Mouse (Mus musculus): Measurements from ENCODE around the gene D5Ertd579e. TPM values are rescaled to one million over a fixed set of nuclear protein-coding genes. Genes with fewer than 3 reads are reported as not detected.

The D5Ertd579e gene
- total RNA-seq, 2 experiments from 2014 or later = 100 to 106 TPM

DNA sequence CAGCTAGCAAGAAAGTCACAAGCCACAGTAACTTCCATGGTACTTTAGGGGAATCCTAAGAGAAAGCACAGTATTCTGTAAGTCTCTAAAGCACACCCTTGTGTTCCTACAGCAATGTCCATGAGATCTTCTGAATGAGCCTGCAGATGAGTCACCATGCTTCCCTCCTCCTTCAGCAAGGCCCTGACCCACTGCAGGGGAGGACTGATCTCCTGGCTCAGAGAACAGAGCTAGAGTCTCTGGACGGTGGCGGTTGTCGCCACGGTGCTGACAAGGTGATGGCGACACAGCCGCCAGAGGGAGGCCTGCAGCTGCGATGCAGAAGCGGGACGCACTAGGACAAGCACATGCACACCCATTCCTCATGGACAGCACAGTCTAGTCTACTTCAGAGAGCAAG is 93.8 kb downstream of the D5Ertd579e start:
- DNase-seq = no peak

DNA sequence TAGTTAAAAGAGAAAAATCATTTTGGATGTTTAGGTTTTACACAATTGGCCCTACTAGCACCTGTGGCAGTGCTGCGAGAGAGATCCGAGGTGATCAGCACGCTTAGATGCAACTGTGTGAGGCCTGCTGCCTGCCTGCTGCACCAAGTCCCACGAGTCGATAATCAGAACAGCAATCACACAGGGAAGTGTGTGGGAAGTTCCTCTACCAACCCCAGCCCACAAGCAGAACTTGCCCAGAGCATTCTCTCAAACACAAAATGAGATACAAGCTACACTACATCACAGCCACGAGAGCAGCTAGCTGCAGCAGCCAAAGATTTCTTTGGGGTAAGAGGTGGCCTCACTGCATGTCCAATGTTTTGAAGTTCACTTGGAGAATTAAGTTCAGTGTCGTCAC is 94.3 kb downstream of the D5Ertd579e start:
- peak in 1 of 2 experiments; percentile 30 for DNase-seq

DNA sequence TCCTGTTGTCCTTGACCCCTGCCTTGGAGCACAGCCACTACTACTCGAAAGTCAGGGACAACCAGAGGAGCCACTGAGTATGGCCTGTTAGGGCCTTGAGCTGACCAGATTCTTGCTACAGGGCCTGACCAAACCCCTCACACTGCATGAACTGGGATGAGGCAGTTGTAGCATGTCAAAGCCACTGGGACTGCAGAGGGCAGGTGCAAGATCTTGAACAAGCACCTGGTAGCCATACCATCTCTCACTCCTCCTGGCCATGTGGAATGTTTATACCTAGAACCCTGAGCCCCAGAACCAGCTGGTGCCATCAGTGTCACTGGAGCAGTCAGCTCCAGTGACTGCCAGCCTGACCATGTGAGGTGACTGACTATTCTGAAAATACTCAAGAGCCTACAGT is 96.9 kb downstream of the D5Ertd579e start:
- DNase-seq = no peak

DNA sequence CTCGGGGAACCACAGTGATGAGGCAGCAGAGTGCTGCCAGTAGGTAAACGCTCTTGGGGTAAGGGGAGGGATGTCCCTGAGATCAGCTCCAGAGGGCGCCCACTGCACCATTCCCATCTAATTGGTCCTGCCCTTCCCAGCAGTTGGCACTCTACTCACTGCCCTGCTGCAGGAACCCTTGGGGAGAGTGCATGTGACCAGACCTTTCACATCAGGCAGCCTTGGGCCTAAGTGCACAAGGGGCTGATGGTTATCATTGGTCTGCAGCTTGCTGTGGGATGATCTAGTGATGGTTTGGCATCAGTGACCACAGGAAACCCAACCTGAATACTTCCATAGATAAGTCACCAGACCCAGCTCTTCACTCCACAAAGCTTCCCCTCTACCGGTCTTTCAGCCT is 98.2 kb downstream of the D5Ertd579e start:
- DNase-seq = no peak

DNA sequence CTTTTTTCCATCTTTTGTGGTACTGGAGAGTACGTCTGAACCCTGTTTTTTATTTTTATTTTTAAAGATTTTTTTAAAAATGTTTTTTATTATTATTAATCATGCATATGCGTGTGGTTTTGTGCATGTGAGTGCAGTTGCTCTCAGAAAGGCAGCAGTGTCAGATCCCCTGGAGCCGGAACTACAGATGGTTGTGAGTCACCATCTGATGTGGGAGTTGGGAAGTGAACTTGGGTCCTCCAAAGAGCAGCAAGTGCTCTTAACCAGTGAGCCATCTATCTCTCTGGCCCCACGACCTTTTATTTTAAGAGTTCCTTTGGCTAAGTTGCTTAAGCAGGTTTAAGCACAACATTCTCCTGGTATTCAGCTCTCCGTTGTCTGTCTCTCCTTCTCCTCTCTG is 99.6 kb downstream of the D5Ertd579e start:
- no peak for DNase-seq

DNA sequence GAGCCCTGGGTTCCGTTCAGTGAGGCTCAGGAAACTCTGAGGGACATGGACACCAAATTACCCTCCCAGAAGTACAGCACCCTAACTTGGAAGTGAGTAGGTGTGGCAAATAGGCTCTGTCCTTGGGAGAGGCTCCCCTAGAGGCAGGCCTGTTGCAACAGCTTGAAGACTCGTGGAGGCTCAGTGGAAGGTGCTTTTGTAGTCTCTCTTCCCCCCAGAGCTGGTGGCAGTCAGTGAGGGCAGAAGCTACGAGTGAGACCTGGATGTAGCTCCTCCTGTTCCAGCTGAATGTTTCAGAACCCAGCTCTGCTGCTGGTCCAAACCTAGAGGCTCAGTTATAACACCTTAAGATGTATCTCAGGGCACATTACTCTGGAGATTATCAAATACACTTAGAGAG is 100.7 kb downstream of the D5Ertd579e start:
- no peak for DNase-seq

DNA sequence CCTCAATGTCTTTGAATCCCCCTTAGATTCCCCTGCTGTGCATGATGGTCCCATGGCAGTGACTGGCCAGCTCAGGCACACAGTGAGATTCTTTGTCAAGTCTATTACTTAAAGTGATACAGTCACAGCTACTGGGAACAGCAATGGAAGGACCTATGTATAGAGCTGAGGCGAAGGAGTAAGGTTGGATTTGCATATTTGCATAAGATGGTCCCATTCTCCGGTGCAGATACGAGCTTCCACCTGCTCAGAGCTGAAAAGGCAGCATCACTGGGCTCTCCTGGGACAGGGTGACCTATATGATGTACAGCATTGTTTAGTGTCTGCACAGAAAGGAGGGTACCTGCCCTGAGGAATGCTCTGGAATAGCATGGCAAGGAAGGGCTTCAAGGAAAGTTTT is 101.5 kb downstream of the D5Ertd579e start:
- no peak for DNase-seq

DNA sequence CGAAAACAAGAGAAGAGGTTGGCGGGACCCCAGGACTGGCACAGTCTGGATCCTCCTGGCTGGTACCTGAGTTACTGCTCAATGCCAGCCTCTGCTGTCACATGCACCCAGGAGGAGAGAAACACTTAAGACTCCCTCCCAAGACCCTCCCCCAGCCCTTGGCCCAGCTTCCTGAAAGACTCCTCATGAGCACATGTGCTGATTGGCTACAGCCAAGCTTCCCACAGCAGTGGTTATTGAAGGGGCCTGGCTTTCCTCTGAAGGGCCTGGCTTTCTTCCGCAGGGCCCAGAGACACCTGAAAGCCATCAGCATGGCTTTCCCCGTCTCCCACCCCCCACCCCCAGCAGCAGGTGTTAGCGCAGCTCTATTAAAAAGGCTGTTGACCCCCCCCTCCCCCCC is 102.6 kb downstream of the D5Ertd579e start, which contains the start of gene Tbc1d14:
Gene Tbc1d14, minus strand, starts transcription at position 101 of the 400 bp plus-strand sequence.
- no peak for DNase-seq

DNA sequence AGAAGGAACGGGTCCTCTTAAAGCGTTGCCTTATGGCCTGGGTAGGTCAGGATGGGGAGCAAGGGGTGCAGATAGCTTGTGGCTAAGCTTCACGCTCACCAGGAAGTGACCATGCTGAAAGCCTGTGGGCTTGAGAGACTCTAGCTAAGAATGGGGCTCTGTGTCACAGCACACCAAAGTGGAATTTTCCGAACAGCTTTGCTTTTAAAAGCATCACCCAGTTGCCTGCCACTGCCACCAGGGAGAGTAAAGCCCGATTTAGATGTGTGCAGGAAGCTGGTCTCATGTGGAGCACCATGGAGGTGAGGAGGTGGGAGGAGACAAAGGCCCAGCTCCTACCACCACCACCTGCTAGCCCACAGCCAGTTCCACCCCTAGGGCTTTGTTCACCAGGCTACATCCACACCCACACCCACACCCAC is 105.3 kb downstream of the D5Ertd579e start:
- DNase-seq = no peak

DNA sequence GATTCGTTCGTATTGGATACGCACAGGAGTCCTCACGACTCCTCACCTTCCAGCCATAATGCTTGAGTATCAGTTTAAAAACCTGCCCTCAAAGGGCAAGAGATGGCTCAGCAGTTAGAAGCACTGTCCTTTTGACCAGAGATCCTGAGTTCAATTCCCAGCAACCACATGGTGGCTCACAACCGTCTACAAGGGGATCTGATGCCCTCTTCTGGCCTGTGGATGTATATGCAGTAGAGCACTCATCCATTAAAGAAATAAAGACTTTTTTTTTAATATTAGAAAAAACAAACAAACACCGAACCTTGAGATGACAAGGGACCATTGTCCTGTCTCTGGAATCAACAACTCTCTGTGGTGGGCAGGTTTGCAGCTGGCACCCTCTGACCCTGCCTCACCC is 111.5 kb downstream of the D5Ertd579e start:
- DNase-seq = no peak

DNA sequence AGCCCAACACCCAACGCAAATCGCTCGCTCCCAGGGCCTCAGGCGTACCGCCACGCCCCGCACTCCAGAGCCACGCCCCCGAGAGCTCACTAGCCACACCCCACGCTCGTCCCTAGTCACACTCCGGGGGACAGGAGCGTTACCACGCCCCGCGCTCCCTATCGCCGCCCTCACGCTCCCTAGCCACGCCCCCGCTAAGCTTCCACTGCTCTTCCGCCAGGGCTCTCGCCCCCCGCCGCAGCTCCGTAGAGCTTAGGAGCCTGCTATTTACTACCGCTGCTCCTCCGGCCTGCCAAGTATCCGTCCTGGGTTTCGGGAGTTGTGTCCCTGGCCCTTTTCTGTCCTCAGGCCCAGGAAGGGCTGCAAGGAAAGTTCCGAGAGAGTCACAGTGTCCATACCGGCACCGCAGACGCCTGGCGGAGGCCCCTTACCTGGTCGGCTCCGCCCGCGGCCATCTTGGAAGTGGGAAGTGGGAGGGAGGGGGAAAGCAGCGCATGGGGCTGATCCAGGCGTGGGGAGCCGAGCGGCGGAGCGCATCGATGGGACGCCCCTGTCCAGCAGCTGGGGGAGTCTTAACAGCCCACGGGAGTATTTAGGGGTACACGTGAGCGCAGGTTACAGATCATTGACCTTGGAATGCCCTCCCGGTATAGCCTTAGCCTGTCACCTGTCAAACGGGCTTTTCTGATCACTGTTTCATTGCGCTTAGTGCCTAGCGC is 113.7 kb downstream of the D5Ertd579e start:
- DNase-seq = peak; percentile 98 to 99

DNA sequence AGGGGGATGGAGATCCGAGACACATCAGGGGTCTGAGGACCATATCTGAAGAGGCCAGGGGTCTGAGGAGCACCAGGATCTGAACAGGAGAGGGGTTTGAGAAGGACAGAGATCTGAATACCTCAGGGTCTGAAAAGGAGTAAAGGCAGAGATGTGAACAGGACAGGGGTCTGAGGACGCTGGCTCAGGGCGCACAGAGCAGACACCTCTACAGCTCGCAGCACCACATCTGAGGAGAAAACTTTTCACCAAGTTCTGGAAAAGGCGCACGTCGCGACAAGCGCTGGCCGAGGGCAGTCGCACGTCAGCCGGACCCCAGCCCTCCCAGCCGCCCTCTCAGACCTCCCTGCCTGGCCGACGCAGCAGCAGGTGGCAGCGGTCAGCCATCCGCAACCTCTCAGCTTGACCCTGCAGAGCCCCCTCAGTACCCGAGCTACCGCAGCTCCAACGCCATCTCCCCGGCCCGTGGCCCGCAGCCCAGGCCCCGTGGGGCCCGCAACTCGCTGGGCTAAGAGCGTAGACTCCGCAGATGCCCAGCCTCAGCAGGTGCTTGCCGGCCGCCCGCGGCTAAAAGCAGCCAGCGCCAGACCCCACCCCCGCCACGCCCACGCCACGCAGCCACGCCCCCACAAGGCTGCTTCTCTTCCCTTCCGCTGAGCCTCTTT is 114.4 kb downstream of the D5Ertd579e start:
- DNase-seq = no peak

DNA sequence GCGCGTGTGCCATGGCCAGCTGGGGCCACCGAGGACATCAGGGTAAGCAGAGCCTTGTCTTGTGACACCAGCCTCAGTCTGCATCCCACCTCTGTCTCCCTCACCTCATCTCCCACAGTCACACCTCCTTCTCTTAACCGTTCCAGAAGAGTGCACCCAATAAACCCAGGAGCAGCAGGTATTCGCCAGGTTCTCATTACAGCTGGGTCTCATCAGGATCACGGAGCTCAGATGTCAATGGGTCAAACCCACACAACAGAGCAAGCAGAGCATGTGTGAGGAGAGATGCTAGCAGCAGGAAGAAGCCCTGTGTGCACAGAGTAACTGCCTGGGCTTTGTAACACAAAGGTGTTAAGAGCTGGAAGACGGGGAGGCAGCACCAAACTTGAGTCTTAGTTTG is 115.9 kb downstream of the D5Ertd579e start:
- no peak for DNase-seq

DNA sequence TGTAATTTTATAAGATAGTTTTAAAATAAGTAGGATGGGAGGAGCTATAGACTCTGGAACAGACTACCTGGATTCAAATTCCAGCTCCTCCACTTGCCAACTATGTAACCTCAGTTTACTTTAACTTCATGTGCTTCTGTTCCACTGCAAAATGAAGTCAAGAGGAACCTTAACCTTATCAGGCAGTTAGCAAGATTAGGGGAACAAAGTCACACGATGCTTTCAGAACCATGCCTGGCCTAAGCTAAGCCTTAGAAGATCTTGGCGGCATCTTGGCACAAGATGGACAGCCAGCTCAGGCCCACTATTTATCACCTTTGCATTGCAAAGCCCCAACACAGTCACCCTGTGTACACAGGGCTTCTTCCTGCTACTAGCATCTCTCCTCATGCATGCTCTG is 116.8 kb downstream of the D5Ertd579e start:
- no peak for DNase-seq

DNA sequence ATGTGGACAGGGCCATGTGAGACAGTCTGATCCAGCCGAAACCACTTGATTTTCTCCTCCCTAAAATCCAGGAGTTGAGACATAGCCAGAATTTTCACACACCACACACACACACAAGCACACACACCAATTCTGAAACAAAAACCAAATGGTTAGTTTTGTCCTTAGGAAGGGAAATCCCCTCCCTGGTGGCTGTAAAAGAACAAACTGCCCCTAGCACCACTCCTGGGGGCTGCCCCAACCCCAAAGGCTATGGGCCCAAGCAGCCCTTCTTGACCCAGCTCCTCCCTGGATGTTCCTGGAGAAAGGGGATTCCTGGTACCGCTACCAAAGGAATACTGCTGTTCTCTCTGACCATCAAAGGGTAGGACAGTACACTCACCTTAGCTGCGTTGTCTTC is 119.4 kb downstream of the D5Ertd579e start:
- DNase-seq = no peak

DNA sequence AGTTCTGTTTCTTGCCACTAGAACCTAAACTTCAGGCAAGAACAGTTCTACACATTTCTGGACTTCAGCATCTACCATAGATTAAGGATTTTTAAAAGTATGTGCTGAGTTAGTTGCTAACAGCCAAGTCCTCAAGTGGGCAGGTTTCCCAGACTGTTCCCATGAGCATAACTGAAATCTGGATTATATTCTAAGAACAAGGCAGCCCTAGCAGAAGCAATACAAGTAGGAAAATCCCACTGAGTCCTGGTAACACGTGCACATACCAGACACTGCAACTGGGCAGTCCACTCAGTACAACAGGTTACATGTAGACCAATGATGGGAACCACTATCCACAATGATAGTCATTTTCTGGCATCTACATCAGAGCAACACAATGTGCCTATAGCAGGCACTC is 120.1 kb downstream of the D5Ertd579e start:
- no peak for DNase-seq

DNA sequence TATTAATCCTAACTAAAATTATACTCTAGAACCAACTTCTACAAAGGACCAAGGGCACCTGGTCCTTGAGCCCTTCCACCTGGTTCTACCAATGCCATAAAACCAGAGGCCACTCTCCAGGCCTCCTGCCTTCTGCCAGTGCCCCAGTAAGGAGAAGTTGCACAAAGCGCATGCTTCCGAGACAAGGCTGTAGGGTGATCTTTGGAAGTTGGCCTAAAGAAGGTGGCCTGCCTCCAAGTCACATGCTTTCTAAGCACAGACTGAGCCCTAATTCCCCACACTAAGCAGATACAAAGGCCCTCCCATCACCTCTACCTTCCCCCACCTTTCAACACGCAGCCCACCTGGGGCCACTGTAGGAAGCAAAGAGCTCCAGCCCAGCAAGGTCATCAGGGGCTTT is 120.6 kb downstream of the D5Ertd579e start:
- no peak for DNase-seq

DNA sequence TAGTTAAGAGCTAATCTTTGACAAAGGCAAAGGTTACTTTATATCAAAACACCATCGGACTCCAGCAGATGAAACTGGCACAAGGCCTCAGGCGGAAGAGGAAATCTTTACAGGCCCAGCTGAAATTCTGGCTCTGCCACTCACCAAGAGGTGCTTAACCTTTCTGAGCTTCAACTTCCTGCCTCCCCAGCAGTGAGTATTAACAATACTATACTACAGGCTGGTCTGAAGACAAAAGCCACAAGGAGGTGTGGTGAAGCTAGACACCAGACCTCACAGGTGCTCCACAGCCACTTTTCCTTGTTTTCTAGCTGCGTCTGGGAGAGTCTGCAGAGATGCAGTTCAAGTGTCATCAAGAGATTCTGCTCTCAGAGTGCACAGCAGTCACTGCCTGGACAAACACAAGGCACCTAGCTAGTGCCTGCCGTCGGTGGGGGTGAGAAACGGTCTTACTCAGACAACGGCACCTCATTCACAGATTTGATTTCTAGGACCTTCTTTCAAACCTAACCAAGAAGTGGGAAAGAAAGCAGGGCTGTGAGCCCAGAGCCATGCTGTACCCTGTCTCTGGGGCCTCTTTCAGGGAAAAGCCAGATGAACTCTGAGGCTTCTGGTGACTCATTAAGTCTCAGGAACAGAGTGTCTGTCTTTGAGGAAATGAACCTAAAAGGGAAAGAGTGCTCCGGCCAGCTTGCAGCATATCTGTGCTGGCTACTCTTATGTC is 121.5 kb downstream of the D5Ertd579e start:
- no peak for DNase-seq

DNA sequence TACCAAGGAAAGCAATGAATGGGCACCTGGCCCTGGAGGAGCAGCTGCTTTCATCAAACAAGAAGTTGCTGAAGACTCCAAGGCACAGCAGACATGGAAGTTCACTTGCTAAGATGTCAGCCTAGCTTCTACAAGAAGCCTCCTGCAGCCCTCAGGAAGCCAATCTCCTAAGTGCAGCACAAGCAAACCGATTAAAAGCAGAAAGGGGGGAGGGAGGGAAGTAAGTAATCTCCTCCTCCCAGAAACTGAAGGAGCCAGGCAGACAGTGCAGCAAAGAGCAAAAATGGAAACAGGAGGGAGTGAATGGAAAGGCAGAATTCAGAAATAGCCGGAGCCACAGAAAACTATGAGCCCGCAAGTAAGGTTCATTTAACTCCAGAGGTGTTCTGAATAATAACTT is 122.5 kb downstream of the D5Ertd579e start:
- no peak for DNase-seq

DNA sequence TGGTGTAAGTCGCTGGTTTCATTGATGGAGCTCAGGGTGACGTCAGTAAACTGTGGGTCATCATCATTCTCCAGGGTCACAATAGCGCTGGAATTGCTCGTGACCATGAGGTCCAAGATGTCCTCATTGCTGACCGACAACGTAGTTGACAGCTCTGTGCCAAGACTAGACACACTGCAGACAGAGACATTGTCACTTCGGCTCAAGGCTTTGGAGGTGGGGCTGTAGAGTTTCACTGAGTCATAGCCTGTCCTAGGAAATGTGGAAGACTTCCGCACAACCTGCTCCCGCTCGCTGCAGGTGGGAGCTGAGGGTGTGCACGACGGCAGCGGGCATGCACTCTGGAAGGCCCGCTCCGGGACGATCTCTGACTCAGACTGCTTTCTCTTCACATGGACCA is 124.5 kb downstream of the D5Ertd579e start:
- DNase-seq = no peak

DNA sequence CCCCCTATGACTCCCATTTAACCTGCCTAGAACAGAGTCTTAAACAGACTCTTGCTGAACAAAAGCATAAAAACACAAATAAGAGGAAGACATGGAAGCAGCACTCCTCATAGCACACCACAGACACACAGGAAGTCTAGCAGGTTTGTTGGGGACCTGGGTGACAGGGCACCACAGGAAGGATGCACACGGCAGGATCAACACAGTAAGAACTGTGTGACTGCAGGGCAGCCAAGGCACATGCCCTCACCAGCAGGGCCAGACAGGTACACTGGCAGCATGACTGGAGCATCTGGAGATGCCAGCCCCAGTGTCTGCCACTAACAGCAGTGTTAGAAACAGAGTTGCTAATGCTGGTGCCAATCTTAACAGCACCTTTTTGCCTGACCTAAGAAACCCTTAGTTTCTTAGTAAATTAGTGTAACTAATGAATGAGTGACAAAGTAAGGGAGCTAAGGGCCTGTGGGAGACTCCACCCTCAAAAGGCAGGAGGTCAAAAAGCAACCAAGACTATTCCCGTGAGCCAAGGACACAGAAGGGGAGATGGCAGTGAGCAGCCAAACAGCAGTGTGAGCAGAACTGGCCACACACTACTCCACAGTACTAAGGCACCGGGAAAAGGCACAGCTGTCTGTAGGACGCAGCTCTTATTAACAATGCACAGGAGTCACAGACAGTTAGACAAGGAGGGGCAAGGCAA is 125.1 kb downstream of the D5Ertd579e start:
- no peak for DNase-seq

DNA sequence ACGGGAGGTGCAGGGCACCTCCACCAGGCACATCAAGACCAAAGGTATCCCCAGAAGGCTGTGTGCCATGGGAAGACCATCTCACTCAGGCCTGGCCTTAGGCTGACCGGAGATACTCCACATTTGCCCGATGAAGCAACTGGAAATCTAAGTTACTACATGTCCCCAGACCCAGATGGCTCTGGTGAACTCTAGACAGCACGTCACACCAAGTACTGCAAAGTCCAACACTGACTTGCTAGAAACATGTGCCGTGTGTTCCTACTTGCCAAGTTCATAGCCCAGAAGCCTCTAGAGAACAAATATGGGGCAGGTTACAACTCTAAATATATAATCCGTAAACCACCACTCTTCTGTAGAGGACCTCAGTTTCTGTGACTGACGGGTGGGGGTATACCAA is 125.7 kb downstream of the D5Ertd579e start:
- no peak for DNase-seq

DNA sequence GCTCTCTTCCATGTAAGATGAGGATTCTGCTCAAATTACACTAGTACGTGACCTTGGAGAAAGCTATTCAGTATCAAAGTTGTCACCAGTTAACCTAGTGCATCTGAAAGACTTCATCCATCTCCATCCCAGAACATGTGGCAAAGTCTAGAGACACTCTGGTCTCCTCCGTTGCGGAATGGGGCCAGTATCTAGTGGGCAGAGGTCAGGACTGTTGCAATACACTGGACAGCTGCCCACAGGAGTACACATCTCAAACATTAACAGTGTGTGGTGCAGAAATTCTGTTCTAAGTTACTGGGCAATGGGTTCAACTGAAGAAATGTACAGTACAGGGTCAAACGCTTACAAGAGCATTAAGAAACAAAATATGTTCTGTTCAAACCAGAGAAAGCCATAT is 127.7 kb downstream of the D5Ertd579e start:
- no peak for DNase-seq
